Mouse (Mus musculus) lung, adult 2 months (tissue): ENCODE data around the gene 2810004N23Rik.

Experiments used
- CTCF ChIP-seq: fragments of 200-500 bp; IDR thresholded peaks from 2 replicates; pipeline ENCODE4 v1.5.1; 2011; ENCODE audit warnings: mild to moderate bottlenecking, low read length, control low read depth; ENCODE audit not compliant: insufficient read depth
- POLR2A ChIP-seq: fragments of 200-500 bp; IDR thresholded peaks from 2 replicates; pipeline ENCODE4 v1.6.1; 2011; ENCODE audit warnings: low read depth, mild to moderate bottlenecking, control low read depth, low read length, borderline replicate concordance; ENCODE audit errors: extremely low read depth

- 0 out of 2 replicates have a peak, but pooled peaks have one; percentile 22 for TF ChIP-seq POLR2A
- TF ChIP-seq CTCF: peak; percentile 57
Measured at GRCm38 (mm10) chr8:124896632-124897385, 33.9 kb upstream of the 2810004N23Rik start.
